Mouse (Mus musculus) layer of hippocampus, adult 9-11 months (tissue): ENCODE measurements around the gene Pgam1.
"Not testable (repeated sequence)": the region's sequence is repeated elsewhere in the genome, so short reads cannot be mapped to it uniquely, and the experiment has no call there.

Source experiments
- DNase-seq: peaks from one replicate; pipeline ENCODE4 v3.0.0; 2022

The Pgam1 gene

DNA sequence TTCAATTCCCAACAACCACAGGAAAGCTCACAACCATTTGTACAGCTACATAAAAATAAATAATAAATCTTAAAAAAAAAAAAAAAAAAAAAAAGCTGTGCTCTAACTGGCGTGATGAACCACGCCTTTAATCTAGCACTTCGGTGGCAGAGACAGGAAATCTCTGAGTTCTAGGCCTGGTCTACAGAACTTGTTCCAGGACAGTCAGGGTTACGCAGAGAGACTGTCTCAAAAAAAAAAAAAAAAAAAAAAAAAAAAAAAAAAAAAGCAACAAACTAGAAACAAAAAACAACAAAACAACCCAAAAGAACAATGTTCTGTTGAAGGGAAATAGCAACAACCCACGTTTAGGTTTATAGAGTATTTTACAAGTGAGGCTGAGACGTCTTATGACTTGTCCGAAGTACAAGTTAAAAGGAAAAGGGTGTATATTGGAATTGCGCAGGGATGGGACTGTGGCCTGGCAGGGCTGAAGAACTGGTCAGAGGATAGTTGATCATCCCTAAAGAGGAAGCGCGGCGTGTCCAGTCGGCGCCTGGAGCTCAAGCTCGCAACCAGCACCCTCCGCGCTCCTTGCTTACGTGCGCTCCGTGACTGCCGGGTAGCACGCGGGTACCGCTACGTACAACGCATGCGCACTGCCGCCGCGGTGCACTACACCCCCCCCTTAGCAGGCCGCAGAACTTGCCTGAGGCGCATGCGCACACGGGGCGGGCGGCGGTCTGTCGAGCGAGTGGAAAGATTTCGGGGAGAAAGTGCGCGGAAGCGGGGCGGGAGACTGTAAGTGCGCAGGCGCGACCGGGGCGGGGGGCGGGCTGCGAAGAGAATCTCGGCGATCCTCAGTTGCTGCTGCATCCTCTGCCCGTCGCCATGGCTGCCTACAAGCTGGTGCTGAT, at the start of gene Pgam1:
TSS of gene Pgam1 (plus strand) at position 746 of the 896 bp plus-strand sequence.
- DNase-seq: peak; percentile 97

- no peak for DNase-seq
Observed at GRCm38 (mm10) chr19:41866707-41867106, 45.0 kb upstream of the Pgam1 start.

GRCm38 (mm10) chr19:41869296-41869695, 42.4 kb upstream of the Pgam1 start:
- peak; percentile 59 for DNase-seq

- not testable (repeated sequence) for DNase-seq
Observed at GRCm38 (mm10) chr19:41869946-41870345, 41.8 kb upstream of the Pgam1 start.

- peak; percentile 21 for DNase-seq
Observed at GRCm38 (mm10) chr19:41872285-41872684, 39.4 kb upstream of the Pgam1 start.

- DNase-seq: no peak
Observed at GRCm38 (mm10) chr19:41874356-41874755, 37.4 kb upstream of the Pgam1 start.

DNA sequence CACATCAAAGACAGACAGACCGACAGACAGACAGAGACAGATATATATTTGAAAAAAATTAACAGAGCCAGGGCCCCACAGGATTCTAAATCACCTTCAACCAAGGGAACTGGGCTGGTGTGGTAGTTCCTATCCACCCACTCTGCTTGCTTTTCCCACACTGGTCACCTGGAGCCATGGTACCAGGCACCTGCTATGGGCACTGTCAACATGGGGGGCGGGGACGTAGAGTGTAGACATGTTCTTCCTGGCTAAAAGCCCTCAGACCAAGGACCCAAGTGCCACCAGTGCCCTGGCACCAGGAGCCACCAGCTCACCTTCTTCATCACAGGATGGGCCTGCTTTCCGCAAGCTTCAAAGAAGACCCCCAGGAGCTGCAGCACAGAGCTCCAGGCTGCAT, 29.9 kb upstream of the Pgam1 start:
- DNase-seq: no peak

GRCm38 (mm10) chr19:41883882-41884281, 27.8 kb upstream of the Pgam1 start:
- DNase-seq: no peak

DNA sequence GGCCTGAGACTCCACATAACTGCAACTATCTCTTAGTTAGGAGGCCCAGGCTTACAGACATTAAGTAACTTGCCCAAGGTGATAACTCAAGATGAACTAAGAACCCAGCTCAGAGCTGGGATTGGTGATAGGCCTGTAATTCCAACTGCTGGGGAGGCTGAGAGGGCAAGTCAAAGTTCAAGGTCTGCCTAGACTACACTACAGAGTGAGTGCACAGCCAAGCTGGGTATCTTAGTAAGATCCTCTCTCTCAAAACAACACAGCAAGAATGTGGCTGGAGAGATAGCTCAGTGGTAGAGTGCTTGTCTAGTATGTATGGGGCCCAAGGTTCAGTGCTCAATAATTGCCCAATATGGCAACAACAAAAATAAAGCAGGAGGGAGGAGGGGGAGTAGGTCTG, 23.5 kb upstream of the Pgam1 start:
- DNase-seq: no peak

DNA sequence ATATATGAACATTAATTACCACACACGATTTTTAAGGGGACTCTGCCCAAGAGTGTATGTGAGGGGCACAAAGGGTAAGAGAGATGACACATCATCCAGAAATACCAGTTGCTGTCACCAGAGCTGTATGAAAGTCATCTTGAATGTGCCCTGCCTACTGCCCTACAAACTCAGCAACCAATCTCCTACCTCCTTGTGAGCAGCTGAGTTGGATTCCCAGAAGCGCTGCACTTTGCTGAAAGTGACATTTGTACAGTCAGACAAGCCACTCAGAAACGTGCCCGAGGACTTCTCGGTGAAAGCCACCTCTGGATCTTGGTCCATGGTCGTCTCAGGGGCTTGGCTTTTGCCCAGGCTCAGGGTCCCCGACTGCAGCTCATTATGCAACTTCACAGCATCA, 16.8 kb upstream of the Pgam1 start:
- DNase-seq: no peak

- DNase-seq: peak; percentile 90
Observed at GRCm38 (mm10) chr19:41895460-41896318, 16.0 kb upstream of the Pgam1 start, which contains the start of gene Rrp12. Gene Rrp12, minus strand, starts transcription at chr19:41896173.

DNA sequence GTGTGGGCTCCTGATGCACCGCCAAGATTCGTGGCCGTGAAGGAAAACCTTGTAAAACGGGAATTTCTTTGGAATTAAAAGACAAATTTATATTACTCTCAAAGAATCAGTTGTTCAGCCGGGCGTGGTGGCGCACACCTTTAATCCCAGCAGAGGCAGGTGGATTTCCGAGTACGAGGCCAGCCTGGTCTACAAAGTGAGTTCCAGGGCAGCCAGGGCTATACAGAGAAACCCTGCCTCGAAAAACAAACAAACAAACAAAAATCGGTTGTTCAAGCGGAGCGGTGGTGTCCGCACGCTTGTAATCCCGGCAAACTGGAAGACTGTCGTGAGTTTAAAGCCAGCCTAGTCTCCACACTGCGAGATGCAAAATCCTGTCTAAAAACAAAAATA, 15.4 kb upstream of the Pgam1 start:
- DNase-seq: no peak

GRCm38 (mm10) chr19:41898860-41899259, 12.9 kb upstream of the Pgam1 start:
- no peak for DNase-seq

- DNase-seq: no peak
Observed at GRCm38 (mm10) chr19:41900495-41901090, 11.1 kb upstream of the Pgam1 start.

GRCm38 (mm10) chr19:41901696-41902095, 10.0 kb upstream of the Pgam1 start:
- DNase-seq: no peak

DNA sequence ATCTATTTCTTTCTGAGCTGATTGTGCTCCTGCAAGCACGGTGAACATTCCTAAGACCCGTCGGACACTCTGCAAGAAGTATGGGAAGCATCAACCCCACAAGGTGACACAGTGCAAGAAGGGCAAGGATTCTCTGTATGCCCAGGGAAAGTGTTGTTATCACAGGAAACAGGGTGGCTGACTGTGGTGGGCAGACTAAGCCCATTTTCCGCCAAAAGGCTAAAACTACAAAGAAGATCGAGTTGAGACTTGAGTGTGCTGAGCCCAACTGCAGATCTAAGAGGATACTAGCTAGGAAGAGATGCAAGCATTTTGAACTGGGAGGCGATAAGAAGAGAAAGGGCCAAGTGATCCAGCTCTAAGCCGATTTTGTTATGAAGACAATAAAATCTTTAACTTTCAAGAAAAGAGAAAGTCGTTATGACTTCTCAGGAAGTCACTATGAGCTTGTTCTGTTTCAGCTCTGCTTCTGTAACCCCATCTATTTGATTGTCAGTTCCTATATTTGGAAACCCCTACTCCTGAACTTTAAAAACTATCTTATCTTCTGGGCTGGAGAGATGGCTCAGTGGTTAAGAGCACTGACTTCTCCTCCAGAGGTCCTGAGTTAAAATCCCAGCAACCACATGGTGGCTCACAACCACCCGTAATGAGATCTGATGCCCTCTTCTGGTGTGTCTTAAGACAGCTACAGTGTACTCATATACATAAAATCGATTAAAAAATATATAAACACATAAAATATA, 8.7 kb upstream of the Pgam1 start:
- DNase-seq: no peak

- DNase-seq: no peak
Observed at GRCm38 (mm10) chr19:41905246-41905645, 6.5 kb upstream of the Pgam1 start.

DNA sequence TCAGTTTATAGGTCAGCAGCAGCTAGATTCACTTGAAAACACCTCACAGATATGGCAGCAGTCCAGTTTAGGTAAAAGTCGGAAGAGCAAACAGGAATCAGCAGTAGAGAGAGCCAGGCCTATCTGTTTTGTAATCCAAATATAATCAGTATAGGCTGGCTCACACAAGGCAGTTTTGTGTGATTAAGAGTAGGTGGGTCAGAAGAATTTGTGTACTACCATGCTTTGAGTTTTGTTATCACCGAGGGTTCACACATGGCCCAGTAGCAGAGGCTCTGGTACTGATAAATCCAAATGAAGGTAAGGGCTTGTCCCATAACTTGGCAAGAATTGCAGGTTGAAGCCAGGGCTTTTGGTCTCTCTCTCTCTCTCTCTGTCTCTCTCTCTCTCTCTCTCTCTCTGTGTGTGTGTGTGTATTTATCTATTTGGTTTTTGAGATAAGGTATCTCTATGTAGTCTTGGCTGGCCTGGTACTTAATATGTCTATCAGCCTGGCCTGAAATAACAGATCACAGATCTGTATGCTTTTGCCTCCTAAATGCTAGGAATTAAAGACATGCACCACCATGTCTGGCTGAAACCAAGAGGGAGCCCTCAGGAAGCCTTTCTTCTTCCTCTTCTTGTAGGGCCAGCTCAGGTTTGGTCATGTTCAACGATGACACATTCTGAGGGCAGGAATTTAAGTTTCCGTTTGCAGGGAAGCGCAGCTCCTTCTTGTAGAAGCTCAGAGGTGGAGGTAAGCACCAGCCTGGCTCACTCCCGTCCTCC, 5.2 kb upstream of the Pgam1 start:
- no peak for DNase-seq

DNA sequence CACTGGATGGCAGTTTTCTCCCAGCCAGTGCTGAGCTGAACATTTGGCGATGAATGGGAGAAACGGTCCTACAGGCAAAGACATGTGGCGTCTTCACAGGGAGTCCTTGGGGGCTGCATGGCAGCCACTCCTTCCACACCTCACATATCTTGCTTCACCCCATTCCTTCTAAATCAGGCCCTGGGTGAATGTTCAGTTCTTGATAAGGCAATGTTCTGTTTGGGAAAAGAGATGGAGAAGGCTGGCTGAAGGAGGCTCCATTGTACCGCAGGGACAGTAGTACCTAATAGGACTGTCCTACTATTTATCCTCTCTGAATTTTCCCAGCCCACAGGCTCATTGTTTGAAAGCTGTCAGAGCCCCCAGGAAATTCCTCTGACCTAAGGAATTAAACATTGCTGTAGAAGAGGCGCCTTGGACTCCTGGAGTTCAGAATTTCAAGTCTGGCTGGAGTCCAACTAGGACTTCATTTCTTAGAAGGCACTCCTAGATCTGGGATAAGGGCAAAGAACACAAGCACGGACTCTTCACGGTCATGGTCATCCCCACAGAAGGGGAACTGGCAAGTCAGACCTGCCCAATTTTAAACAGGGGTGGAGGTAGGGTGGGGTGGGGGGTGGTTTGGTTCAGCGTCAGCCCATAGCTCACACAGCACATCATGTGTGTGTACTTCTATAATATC, 4.5 kb upstream of the Pgam1 start:
- no peak for DNase-seq

DNA sequence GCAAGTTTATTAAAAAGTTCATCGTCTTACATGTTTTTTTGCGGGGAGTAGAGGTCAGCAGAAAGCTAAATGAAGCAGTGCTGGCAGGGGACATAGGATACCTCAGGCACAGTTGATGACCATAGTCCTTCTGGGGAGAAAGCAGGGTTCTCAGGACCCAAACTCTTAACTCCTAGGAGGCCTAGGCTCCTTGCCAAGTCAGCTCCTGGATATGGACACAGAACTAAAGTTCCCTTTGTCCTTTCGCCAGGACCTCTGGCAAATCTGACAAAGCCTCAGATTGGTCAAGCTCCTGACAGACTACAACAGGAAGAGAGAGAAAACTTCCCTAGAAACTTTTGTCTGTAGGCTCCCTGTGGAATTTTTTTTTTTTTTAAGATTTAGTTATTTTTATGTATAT, 3.0 kb upstream of the Pgam1 start:
- DNase-seq: no peak

GRCm38 (mm10) chr19:41910396-41910795, 1.3 kb upstream of the Pgam1 start:
- DNase-seq: no peak
